Mouse (Mus musculus) frontal cortex, adult 2 months (tissue): ENCODE measurements at regions not wholly inside any gene's neighbourhood (a gene's known extent, or its start where the extent isn't known, plus 50 kb on each side); places are given as distances from the start of the nearest gene placed in this dataset.

Source experiments
- DNase-seq, 2 experiments: peaks; one replicate each; pipeline ENCODE4 v3.0.0; 2022; ENCODE audit warnings: low spot score in 1 of 2; ENCODE audit errors: extremely low spot score in 1 of 2

- DNase-seq = no peak
Measured at GRCm38 (mm10) chr13:90498978-90499377, 406.2 kb downstream of the Atp6ap1l start.

GRCm38 (mm10) chr13:90497573-90497972 lies 407.6 kb downstream of the Atp6ap1l start:
- DNase-seq = no peak

GRCm38 (mm10) chr13:90493696-90494095 lies 404.3 kb upstream of the Xrcc4 start:
- DNase-seq = no peak

DNA sequence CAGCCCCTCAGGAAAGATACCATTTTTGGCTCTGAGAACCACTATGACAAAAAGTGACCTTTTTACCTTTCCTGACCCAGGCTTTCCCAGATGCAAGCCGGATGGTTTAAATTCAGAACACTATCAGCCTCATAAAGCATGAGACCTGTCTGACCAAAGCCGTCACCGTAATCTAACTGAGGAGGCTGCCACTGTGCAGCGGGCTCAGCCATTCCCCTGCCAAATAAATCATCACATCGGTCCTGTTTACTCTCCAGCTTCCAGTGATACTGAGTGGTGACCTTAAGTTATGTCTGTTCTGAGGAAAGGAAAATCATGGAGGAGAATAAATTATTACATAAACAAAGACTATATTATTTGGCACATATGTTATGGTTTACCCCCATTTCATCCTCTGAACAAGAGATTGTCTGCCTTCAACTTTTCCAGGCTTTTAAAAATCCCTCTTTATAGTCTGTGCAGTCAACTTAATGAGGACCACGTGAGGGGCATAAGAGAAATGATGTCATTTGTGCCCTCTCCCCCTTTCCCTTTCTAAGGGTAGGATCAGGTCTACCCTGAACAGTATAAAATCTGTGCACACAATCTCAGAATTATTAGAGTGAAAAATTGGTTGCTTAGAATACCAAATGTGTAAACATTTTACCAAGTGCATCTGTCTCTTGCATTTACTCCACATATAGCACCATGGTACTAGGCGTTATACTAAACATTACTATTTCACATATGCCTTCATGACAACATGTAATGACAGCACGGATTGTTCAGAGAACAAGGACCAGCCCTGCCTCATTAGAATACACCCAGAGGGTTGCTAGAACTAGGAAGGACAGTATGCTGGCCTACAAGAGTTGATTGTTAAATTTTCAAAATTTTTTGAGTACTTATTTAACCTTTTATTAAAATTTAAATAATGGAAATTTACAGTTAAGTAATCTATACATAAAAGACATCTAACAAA lies 401.9 kb upstream of the Xrcc4 start:
- no peak for DNase-seq

- DNase-seq = no peak
Measured at GRCm38 (mm10) chr13:90480484-90480883, 391.1 kb upstream of the Xrcc4 start.

- no peak for DNase-seq
Measured at GRCm38 (mm10) chr13:90476880-90477279, 387.5 kb upstream of the Xrcc4 start.

DNA sequence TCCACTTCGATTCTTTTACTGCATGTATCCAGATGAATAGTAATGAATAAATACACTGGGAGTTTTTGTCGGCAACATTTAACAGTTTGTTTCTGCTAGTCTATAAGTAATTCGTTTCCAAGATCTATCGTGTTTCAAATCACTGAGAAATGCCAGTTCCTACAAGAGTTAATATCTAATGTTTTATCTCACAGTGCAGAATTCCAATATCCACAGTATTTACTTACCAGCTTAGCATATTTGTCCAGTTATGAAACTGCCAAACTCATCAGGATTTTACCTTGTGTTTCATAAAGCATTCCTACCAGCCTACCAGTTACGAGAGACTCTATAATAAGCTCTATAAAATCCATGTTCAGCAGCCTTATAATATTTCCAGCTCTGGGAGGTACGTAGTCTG lies 385.1 kb upstream of the Xrcc4 start:
- DNase-seq = no peak

- no peak for DNase-seq
Measured at GRCm38 (mm10) chr13:90474053-90474452, 384.6 kb upstream of the Xrcc4 start.

GRCm38 (mm10) chr13:90473041-90473825 lies 383.8 kb upstream of the Xrcc4 start:
- no peak for DNase-seq

DNA sequence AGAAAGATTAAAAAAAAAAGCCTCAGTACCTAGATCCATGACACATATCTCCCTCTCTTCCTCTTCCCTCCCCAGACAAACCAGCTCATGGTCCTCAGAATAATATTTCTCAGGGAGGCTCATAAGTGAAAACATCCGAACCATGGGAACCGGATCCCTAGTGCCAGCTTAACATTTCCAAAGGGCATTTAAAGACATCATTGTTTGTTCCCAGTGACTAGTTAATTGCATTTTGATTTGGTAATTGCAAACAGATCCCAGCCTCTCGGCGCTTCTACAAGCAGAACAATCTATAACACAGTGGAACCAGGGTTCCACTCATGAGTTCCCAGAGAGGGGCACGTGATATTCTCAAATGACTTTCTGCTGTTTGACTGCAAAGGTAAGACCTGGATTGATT lies 376.7 kb upstream of the Xrcc4 start:
- no peak for DNase-seq

- no peak for DNase-seq
Measured at GRCm38 (mm10) chr13:90464051-90464450, 374.6 kb upstream of the Xrcc4 start.

DNA sequence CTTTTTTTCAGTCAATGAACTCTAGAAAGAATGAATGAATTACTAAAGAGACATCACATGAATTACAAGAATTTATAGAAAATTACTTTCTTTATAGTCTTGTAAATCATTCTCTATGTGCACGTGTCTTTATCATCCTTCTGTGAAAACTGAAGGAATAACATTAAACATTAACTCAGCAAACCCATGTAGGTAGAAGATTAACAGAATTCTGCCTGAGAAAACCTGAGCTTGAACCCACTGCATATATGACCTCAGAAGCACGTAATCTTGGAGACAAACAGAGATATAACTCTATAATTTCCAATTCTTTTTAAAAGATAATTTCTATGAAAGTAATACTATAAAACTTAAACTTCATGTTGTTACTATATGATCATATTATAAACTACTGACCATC lies 374.0 kb upstream of the Xrcc4 start:
- DNase-seq = no peak

GRCm38 (mm10) chr13:90454631-90455030 lies 365.2 kb upstream of the Xrcc4 start:
- DNase-seq = no peak

- no peak for DNase-seq
Measured at GRCm38 (mm10) chr13:90426901-90427300, 337.5 kb upstream of the Xrcc4 start.

DNA sequence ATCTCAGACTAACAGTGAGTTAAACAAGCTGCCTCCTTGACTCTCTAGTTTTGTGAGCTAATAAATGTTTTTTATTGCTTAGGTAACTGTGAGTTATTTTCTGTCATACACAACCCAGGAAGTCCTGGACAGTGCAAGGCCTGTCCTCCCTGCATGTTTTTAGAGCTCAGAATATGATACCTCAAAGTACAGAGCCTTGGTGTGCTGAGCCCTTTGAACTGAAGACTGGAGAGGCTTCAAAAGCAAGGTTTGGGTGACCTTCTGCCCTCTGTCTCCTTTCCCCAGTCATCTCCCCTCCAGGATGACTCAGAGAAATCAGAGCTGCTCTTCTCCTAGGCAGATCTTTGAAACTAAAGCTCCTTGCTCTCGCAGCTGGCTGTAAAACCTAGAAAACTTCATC lies 336.0 kb upstream of the Xrcc4 start:
- no peak for DNase-seq

DNA sequence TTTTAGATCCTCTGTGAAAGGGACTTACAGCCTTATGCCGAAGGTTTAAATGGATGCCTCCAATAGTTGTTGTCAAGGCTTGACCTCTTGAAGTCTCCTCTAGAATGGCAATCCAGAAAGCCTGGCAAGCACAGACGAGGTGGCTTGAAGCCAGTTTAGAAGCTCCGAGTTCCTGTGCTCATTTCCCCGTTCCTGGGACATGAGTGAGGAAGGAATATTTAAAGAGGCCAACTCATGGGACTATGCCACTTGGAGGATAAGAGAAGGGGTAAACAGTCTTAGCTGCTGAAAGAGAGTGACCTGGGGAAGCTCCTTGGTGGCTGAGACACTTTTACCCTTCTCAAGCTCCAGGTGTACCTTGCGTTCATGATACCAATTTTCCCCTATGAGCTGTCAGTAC lies 335.1 kb upstream of the Xrcc4 start:
- DNase-seq = no peak

- no peak for DNase-seq
Measured at GRCm38 (mm10) chr13:90420966-90421365, 331.6 kb upstream of the Xrcc4 start.

DNA sequence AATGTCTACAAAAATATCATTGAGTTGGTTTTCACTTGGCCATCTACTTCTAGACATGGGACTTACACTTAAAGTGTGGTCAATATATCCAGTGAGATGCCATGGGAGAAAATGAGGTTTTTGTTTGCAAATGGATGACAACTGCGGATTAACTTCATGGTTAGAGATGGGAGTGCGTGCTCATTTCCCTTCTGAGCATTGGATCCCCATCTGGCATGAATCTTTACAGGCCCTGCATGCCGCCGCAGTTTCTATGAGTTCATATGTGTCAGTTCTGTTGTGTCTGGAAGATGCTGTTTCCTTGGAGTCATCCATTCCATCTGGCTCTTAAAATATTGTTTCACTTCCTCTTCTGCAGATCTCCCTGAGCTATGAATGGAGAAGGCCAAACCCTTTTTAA lies 315.0 kb upstream of the Xrcc4 start:
- no peak for DNase-seq

- no peak for DNase-seq
Measured at GRCm38 (mm10) chr13:90402061-90402460, 312.7 kb upstream of the Xrcc4 start.

GRCm38 (mm10) chr13:90401496-90401895 lies 312.1 kb upstream of the Xrcc4 start:
- DNase-seq = no peak

DNA sequence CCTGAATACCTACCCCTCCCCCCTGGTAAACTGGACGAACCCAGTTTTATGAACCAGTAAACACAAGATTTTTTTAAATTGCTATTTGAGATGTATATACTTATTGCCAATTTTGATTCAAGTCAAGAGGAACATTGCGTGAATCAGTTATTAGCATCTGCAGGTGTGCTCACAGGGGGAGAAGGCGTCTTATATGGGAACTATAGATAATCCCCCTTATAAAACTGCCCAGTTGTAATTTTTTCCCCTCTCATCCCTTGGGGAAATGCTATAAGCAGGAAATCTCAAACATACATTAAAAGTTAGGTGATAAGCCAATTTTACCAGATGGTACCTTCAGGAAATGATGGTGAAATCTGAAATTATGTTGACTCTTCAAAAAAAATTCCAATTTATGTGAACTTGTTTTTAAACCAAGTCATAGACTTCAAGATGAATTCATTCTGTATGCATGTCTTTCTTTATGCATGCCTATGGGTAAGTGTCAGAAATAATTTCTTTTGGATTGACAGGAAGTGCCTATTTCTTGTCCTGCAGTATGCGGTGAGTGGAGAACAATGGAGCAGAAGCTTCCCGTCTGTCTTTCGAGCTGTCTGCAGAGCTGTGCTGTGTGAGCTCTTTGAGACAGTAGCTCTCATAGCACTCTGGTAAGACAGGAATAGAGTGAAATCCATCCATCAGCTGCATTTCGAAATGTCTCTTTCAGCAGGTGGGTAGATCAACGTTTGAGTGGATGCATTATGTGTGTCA lies 306.0 kb upstream of the Xrcc4 start:
- no peak for DNase-seq
